Mouse (Mus musculus): ENCODE measurements around the gene Pfkm.

Gene Pfkm

GRCm38 (mm10) chr15:98102401-98102800, 10.0 kb downstream of the Pfkm start:
- no peak for DNase-seq

- no peak for DNase-seq
These were observed 14.1 kb downstream of the Pfkm start for GRCm38 (mm10) chr15:98106506-98106905.

- no peak for DNase-seq
These were observed 14.8 kb downstream of the Pfkm start for GRCm38 (mm10) chr15:98107230-98107629.

- DNase-seq: no peak
These were observed 15.4 kb downstream of the Pfkm start for GRCm38 (mm10) chr15:98107703-98108296.

GRCm38 (mm10) chr15:98108297-98109152, 16.1 kb downstream of the Pfkm start:
- peak; percentile 83 to 87 for DNase-seq

- DNase-seq: no peak
These were observed 19.4 kb downstream of the Pfkm start for GRCm38 (mm10) chr15:98111791-98112190.

GRCm38 (mm10) chr15:98114098-98114851, 21.9 kb downstream of the Pfkm start:
- DNase-seq: no peak

GRCm38 (mm10) chr15:98114852-98115778, 22.7 kb downstream of the Pfkm start:
- DNase-seq: no peak

GRCm38 (mm10) chr15:98115779-98116163, 23.4 kb downstream of the Pfkm start:
- DNase-seq: no peak

GRCm38 (mm10) chr15:98116287-98116686, 23.9 kb downstream of the Pfkm start:
- no peak for DNase-seq

- no peak for DNase-seq
These were observed 27.0 kb downstream of the Pfkm start for GRCm38 (mm10) chr15:98119363-98119762.

GRCm38 (mm10) chr15:98120831-98121230, 28.4 kb downstream of the Pfkm start:
- no peak for DNase-seq

GRCm38 (mm10) chr15:98131001-98131400, 38.6 kb downstream of the Pfkm start:
- no peak for DNase-seq

- DNase-seq: no peak
These were observed 39.1 kb downstream of the Pfkm start for GRCm38 (mm10) chr15:98131451-98131850.

GRCm38 (mm10) chr15:98131942-98132655, 39.7 kb downstream of the Pfkm start:
- peak; percentile 17 to 67 for DNase-seq

GRCm38 (mm10) chr15:98133471-98133870, 41.1 kb downstream of the Pfkm start:
- DNase-seq: no peak

- no peak for DNase-seq
These were observed 41.6 kb downstream of the Pfkm start for GRCm38 (mm10) chr15:98134034-98134433.

- no peak for DNase-seq
These were observed 42.3 kb downstream of the Pfkm start for GRCm38 (mm10) chr15:98134666-98135065.

GRCm38 (mm10) chr15:98135671-98136070, 43.3 kb downstream of the Pfkm start:
- no peak for DNase-seq

- DNase-seq: no peak
These were observed 44.5 kb downstream of the Pfkm start for GRCm38 (mm10) chr15:98136871-98137270.

- DNase-seq: no peak
These were observed 47.4 kb downstream of the Pfkm start for GRCm38 (mm10) chr15:98139763-98140162.

GRCm38 (mm10) chr15:98140809-98141208, 48.4 kb downstream of the Pfkm start:
- DNase-seq: no peak

Measured in lung, postnatal 4 days (tissue).